Mouse (Mus musculus) heart, embryonic 13.5 days (tissue): ENCODE results near the gene Ankrd39. TPM values are rescaled to one million over a fixed set of nuclear protein-coding genes. Genes with fewer than 3 reads are reported as not detected.

ENCODE experiments used
- ATAC-seq: fragments of 200-750 bp; cut with Nextera tagmentation; 2 replicates; pipeline ENCODE4 v1.8.0; 2017; ENCODE audit warnings: moderate TSS enrichment; ENCODE audit not compliant: insufficient number of reproducible peaks, low FRiP score, low TSS enrichment; ENCODE audit errors: extremely low read depth
- H3K27ac ChIP-seq: fragments of 300-500 bp; sonication (generic); replicated peaks from 2 replicates; pipeline ENCODE4 v1.5.1; 2015; ENCODE audit warnings: moderate library complexity, mild to moderate bottlenecking, inconsistent platforms
- H3K27me3 ChIP-seq: fragments of 300-500 bp; sonication (generic); replicated peaks from 2 replicates; pipeline ENCODE4 v1.6.1; 2015; ENCODE audit warnings: mild to moderate bottlenecking, inconsistent platforms
- H3K36me3 ChIP-seq: fragments of 300-500 bp; sonication (generic); 2 replicates; pipeline ENCODE4 v1.6.1; 2015; ENCODE audit warnings: mild to moderate bottlenecking, inconsistent platforms
- H3K4me1 ChIP-seq: fragments of 300-500 bp; sonication (generic); 2 replicates; pipeline ENCODE4 v1.6.1; 2015; ENCODE audit warnings: inconsistent platforms
- H3K4me2 ChIP-seq: fragments of 300-500 bp; sonication (generic); 2 replicates; pipeline ENCODE4 v1.6.1; 2015; ENCODE audit warnings: inconsistent platforms, mild to moderate bottlenecking, moderate library complexity
- H3K4me3 ChIP-seq: fragments of 300-500 bp; sonication (generic); 2 replicates; pipeline ENCODE4 v1.5.1; 2015; ENCODE audit warnings: moderate library complexity, mild to moderate bottlenecking, inconsistent platforms
- H3K9ac ChIP-seq: fragments of 300-500 bp; sonication (generic); 2 replicates; pipeline ENCODE4 v1.6.1; 2015; ENCODE audit warnings: inconsistent platforms, mild to moderate bottlenecking, moderate library complexity
- H3K9me3 ChIP-seq: fragments of 300-500 bp; sonication (generic); 2 replicates; pipeline ENCODE4 v1.6.1; 2016; ENCODE audit warnings: inconsistent platforms
- WGBS: fragments of 180-500 bp; shearing (Covaris S2); methylation state at CpG from one replicate; pipeline ENCODE4 v1.1.7; 2015; ENCODE audit warnings: mixed read lengths; 5-methylcytosine and 5-hydroxymethylcytosine counted together
- polyA plus RNA-seq: library from polyadenylated mRNA; unstranded; fragments of >200 nt; fragmentation: Nextera tagmentation; extraction: Ambion mirVana; gene quantifications from 2 replicates; pipeline ENCODE4 v1.2.1, GENCODE M21; 2015

Gene Ankrd39
- polyA plus RNA-seq, 1 experiment from 2014 or later, result 23.6 TPM

DNA sequence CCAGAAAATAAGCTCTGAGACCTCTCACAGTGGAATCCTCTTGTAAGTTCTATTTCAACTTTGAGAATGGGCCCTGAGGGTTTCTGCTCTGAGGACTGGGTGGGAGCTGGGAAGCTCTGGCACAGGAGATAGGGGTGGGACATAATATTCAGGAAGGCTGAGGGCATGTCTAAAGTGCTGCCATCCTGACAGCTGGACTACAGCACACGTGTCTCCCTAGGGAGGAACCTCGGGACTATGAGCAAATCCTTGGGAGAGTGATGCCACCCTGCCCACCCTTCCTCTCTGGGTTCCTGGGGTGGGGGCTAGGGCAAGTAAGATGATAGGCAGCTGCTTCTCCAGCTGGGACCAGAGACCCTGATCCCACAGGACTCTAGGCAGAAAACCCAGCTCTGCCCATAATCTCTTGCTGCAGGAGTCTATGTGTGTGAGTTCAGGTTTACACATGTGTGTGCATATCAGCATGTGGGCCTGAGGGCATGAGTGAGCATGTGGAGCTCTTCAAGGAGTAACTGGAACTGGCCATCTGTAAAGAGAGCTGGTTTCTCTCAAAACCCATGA lies 25.0 kb upstream of the Ankrd39 start:
- Histone ChIP-seq H3K36me3 (no peaks in the 10 kb centered on the region), H3K9ac (no peak overlapping the region), H3K27ac (no peak overlapping the region), H3K27me3 (no peaks in the 10 kb centered on the region), H3K4me3 (no peak overlapping the region), H3K9me3 (no peaks in the 10 kb centered on the region), H3K4me2 (no peak overlapping the region), H3K4me1 (peaks cover 77% of the 10 kb centered on the region)
- 51% methylated on average over 2 of the region's 2 CpGs for WGBS
- no peak for ATAC-seq

DNA sequence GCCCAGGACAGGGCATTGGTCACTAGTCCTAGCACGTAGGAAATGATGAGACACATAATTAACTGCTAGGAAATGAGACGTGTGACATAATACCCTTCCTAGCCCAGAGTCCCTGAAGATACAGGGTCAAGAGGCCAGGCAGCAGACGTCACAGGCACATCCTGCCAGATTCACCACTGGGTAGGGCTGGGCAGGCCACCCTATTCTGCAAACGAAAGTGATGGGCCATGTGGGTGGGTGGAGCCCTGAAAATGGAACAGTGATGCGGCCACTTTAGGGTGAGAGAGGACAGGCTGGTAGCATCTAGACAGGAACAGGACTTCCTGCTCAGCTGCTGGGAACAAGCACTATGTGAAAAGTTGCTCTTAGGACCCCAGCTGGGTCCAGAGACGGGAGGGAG lies 24.4 kb upstream of the Ankrd39 start:
- no peak overlapping the region for H3K9ac ChIP-seq
- H3K27ac ChIP-seq, result 0 out of 2 replicates have a peak overlapping the region, but pooled peaks have one; percentile 1
- no peak for ATAC-seq

DNA sequence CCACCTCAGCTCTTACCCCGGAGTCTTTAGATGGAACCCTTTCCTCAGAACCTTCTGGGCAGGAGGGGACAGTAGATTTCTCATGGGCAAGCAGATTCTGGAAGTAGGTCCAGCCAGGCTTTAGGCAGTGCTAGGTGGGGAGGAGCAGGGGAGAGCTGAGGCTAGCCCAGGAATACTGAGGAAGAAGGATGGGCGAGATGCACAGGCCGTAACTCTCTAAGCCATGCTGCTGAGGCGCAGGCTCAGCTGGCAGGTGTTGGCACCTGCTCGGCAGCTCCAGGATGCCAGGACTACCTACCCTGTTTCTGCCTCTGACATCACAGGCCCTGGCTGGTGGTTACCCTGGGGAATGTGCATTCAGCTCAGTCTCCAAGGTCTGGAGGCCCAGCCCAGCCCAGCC lies 23.1 kb upstream of the Ankrd39 start:
- no peak overlapping the region for H3K4me2 ChIP-seq
- no peaks in the 10 kb centered on the region for H3K36me3 ChIP-seq
- peak overlapping the region; percentile 0 for H3K9ac ChIP-seq
- no peak for ATAC-seq
- no peaks in the 10 kb centered on the region for H3K9me3 ChIP-seq
- H3K4me1 ChIP-seq, result peaks cover 74% of the 10 kb centered on the region
- WGBS, result 88% methylated on average over 5 of the region's 5 CpGs
- H3K4me3 ChIP-seq, result no peak overlapping the region
- no peaks in the 10 kb centered on the region for H3K27me3 ChIP-seq
- H3K27ac ChIP-seq, result no peak overlapping the region

More for the DNA sequence above, 24.4 kb upstream of the Ankrd39 start:
- no peak overlapping the region for H3K4me3 ChIP-seq
- WGBS, result 30% methylated on average over 6 of the region's 6 CpGs
- H3K4me1 ChIP-seq, result peaks cover 76% of the 10 kb centered on the region
- no peaks in the 10 kb centered on the region for H3K36me3 ChIP-seq
- H3K27me3 ChIP-seq, result no peaks in the 10 kb centered on the region
- H3K4me2 ChIP-seq, result no peak overlapping the region
- H3K9me3 ChIP-seq, result no peaks in the 10 kb centered on the region

DNA sequence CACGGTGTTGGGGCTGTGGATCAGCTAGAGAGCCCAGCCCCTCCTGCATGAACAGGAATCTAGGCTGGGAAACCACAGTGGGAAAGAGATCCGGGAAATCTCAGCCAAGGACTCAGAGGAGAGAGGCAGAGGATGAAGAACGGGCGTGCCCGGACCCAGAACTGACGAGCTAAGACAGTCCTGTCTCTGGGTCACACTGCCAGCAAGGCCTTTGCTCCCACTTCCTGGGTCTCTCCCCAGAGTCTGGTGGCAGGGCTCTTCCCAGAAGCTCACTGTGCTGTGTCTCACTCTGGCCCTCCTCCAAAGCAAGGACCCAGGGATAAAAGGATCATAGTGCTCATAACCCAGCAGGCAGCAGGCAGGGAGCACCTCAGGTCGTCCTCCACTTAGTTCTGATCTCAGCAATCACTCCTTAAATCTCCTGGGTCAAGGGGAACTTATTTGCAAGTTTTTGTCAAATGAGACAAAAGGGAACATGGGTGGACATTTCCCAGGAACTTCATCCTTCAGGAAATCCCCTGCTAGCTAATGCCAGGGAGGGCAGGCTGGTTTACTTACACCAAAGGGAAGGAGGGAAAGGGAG lies 22.5 kb upstream of the Ankrd39 start:
- 73% methylated on average over 7 of the region's 7 CpGs for WGBS
- Histone ChIP-seq H3K4me2 (no peak overlapping the region), H3K4me1 (peaks cover 73% of the 10 kb centered on the region), H3K9ac (peak overlapping the region; percentile 28), H3K27me3 (no peaks in the 10 kb centered on the region), H3K27ac (0 out of 2 replicates have a peak overlapping the region, but pooled peaks have one; percentile 2), H3K36me3 (no peaks in the 10 kb centered on the region), H3K9me3 (no peaks in the 10 kb centered on the region), H3K4me3 (no peak overlapping the region)
- ATAC-seq, result no peak

DNA sequence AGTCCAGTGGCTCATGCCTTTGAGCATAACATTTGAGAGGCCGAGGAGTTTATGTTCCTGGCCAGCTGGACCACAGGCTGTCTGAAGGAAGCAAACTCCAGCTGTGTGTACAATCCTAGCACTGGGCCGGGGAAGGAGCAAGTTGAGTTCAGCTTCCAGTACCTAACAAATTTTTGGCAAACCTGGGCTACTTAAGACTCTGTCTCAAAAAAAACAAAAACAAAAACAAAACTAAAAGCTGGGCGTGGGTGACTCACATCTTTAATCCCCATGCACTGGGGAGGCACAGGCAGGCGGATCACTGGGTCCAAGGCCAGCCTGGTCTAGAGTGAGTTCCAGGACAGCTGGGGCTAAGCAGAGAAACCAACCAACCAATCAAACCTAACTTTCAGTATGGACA lies 21.5 kb upstream of the Ankrd39 start:
- Histone ChIP-seq H3K4me1 (peaks cover 74% of the 10 kb centered on the region), H3K36me3 (no peaks in the 10 kb centered on the region), H3K4me2 (no peak overlapping the region), H3K4me3 (no peak overlapping the region), H3K27ac (0 out of 2 replicates have a peak overlapping the region, but pooled peaks have one; percentile 26), H3K9me3 (no peaks in the 10 kb centered on the region), H3K27me3 (no peaks in the 10 kb centered on the region), H3K9ac (no peak overlapping the region)
- no peak for ATAC-seq
- WGBS, result 70% methylated on average over 4 of the region's 4 CpGs

DNA sequence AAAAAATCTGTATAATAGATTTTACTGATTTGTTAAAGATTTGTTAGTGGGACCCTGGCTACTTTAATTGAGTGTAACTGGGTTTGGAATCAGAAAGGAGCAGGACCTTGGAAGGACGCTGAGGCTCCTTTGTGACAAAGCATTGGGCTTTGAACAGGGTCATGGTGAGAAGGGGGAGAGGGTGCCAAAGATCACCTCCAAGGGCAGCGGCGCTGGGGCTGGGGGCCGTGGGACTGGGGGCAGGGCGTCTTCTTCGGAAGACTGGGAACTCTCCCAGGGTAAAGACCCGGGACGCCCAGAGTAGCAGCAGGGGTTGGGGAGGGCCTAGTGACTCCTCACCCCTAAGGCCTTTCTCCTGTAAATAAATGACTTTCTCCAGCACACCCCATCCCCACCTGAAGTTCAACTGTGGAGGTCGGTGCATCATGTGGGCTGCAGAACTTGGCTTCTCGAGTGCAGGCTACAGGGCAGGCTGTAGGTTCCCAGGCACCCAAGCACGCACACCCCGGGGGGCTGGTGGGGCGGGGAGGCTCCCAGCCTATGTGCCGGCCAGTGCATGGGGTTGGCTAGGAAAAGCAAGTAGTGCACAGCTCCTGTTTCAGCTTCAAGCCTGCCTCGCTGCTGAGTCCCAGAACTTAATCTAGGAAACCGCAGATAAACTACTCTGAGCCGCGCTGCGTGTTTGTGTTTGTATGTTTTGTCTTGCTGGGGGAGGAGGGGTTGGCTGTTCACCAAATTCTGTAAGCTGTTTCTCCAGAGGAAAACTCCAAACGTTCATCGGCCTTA lies 20.8 kb upstream of the Ankrd39 start:
- Histone ChIP-seq H3K4me1 (peaks cover 78% of the 10 kb centered on the region), H3K9me3 (no peaks in the 10 kb centered on the region), H3K4me2 (no peak overlapping the region), H3K36me3 (no peaks in the 10 kb centered on the region), H3K9ac (peak overlapping the region; percentile 24; the same call in 1 of the 2 replicates), H3K4me3 (no peak overlapping the region), H3K27ac (no peak overlapping the region), H3K27me3 (no peaks in the 10 kb centered on the region)
- ATAC-seq, result no peak
- WGBS, result 39% methylated on average over 21 of the region's 21 CpGs

DNA sequence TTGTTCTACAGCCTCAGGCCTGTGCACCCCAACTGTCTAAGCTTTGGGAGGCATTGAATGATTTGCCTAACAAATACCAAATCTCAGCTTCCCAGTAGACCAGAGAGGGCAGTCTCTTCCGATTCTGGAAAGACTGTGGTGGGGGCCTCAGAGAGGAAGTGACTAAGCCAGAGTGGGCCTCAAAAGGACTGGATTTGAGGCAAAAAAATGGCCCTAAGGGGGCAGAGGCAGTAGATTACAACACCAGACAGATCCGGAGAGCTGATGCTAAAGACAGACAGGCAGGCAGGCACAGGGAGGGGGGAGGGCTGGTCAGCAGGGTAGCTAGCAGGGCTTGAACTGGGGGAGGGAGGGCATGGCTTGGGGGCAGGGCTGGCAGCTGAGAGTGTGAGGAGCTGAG lies 19.2 kb upstream of the Ankrd39 start:
- Histone ChIP-seq H3K4me1 (peaks cover 78% of the 10 kb centered on the region), H3K9me3 (no peaks in the 10 kb centered on the region), H3K9ac (no peak overlapping the region), H3K4me3 (no peak overlapping the region), H3K4me2 (no peak overlapping the region), H3K36me3 (no peaks in the 10 kb centered on the region), H3K27ac (0 out of 2 replicates have a peak overlapping the region, but pooled peaks have one; percentile 4), H3K27me3 (no peaks in the 10 kb centered on the region)
- WGBS, result 22% methylated on average over 2 of the region's 2 CpGs
- no peak for ATAC-seq

DNA sequence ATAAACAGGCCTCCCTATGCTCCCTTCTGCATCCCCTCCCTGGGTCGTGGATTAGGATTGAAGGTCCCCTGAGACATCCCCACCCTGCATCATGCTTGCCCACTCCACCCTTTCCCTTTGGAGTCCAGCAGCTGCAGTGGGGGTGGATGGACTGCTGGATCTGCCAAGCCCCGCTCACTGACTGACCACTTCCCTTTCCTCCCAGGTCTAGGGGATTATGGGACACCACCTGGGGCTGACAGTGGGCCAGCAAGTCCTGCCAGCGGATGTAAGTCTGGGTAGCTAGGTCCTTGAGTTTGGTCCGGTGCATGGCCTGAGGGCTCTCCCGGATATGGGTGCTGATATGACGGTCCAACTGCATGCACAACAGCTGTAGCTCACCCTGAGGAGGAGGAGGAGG lies 16.9 kb upstream of the Ankrd39 start:
- ATAC-seq, result no peak
- Histone ChIP-seq H3K27ac (no peak overlapping the region), H3K4me1 (peaks cover 69% of the 10 kb centered on the region)

DNA sequence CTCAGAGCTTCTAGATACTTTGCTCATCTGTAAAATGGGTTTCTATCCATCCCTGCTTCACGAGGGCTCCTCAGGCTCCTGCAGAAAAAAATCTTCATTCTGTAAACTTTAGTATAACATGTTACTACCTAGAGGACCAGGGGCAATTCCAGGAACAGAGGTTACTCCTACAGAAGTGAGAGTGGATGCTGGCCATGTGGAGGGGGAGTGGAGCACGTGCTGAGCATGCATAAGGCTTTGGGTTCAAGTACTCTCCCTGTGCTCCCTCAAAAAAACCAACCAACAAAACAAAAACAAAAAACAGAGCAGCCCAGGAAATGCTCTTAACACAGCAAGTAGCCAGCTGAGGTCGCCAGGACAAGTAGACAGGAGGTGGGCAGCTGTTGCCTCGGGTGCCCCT lies 16.4 kb upstream of the Ankrd39 start:
- H3K9me3 ChIP-seq, result no peaks in the 10 kb centered on the region
- no peaks in the 10 kb centered on the region; the same call in 1 of the 2 replicates for H3K27me3 ChIP-seq
- no peak overlapping the region for H3K27ac ChIP-seq
- no peaks in the 10 kb centered on the region for H3K36me3 ChIP-seq
- H3K4me1 ChIP-seq, result peaks cover 71% of the 10 kb centered on the region
- no peak overlapping the region for H3K4me2 ChIP-seq
- WGBS, result 76% methylated on average over 4 of the region's 4 CpGs
- H3K9ac ChIP-seq, result no peak overlapping the region
- no peak overlapping the region for H3K4me3 ChIP-seq
- ATAC-seq, result no peak

More for the DNA sequence above, 16.9 kb upstream of the Ankrd39 start:
- 53% methylated on average over 6 of the region's 6 CpGs for WGBS
- Histone ChIP-seq H3K36me3 (no peaks in the 10 kb centered on the region), H3K4me3 (no peak overlapping the region), H3K4me2 (no peak overlapping the region), H3K9ac (no peak overlapping the region), H3K27me3 (no peaks in the 10 kb centered on the region; the same call in 1 of the 2 replicates), H3K9me3 (no peaks in the 10 kb centered on the region)

DNA sequence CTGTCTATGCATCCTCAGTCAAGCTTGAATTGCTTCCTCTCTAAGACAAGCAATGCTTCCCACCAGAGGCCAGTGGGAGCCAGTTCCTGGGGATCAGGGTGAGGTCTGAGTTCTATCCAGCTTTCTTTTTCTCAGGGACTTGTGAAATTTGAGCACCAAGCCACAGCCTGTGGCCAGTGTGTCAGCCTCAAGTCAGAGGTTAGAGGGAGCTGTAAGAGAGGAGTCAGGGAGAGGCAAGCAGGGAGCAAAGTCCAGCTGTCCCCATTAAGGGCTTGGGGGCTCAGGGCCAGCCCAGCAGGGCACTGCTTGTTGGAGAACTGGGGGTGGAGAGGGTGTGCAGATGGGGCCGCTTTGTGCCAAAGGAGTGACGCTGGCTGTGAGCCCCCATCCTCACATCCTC lies 16.0 kb upstream of the Ankrd39 start:
- no peak for ATAC-seq
- H3K27ac ChIP-seq, result no peak overlapping the region
- H3K4me3 ChIP-seq, result no peak overlapping the region
- WGBS, result 81% methylated on average over 2 of the region's 2 CpGs
- H3K4me2 ChIP-seq, result no peak overlapping the region
- H3K4me1 ChIP-seq, result peaks cover 70% of the 10 kb centered on the region
- H3K9ac ChIP-seq, result peak overlapping the region; percentile 47; the same call in 1 of the 2 replicates
- no peaks in the 10 kb centered on the region; the same call in 1 of the 2 replicates for H3K27me3 ChIP-seq
- no peaks in the 10 kb centered on the region for H3K9me3 ChIP-seq
- H3K36me3 ChIP-seq, result no peaks in the 10 kb centered on the region

DNA sequence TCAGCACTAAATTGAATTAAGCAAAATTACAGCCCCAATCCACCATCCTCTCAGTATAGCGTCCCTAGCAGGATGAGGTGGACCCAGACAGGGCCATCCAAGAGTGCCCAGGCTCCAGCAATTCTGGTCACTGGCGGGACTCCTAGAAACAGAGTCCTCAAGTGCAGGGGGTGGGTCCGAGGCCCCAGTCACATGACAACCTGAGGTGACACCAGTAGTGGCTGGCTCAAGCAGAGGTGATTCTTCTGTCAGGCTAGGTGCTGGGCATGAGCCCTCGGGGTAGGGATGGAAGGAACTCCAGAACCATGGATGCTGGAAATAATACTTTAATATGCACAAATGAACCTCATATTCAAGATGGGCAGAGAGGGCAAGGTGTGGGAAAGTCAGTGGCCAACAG lies 15.1 kb upstream of the Ankrd39 start:
- H3K4me3 ChIP-seq, result no peak overlapping the region
- H3K4me2 ChIP-seq, result no peak overlapping the region
- H3K27ac ChIP-seq, result no peak overlapping the region
- no peaks in the 10 kb centered on the region; the same call in 1 of the 2 replicates for H3K27me3 ChIP-seq
- H3K9ac ChIP-seq, result peak overlapping the region; percentile 47; the same call in 1 of the 2 replicates
- H3K9me3 ChIP-seq, result no peaks in the 10 kb centered on the region
- no peak for ATAC-seq
- WGBS, result 43% methylated on average over 4 of the region's 4 CpGs
- H3K36me3 ChIP-seq, result no peaks in the 10 kb centered on the region
- H3K4me1 ChIP-seq, result peaks cover 65% of the 10 kb centered on the region
